Mouse (Mus musculus) forebrain, embryonic 14.5 days (tissue): ENCODE measurements around the gene Capn11. TPM values are rescaled to one million over a fixed set of nuclear protein-coding genes. Genes with fewer than 3 reads are reported as not detected.
A peak's percentile ranks its signal among the peaks of the same experiment; 100 is the strongest.

ENCODE experiments used
- ATAC-seq: fragments of 200-750 bp; cut with Nextera tagmentation; 2 replicates; pipeline ENCODE4 v1.8.0; 2017; ENCODE audit warnings: mild to moderate bottlenecking, moderate library complexity
- DNase-seq: peaks from one replicate; pipeline ENCODE4 v3.0.0-alpha.2; 2015; ENCODE audit warnings: low spot score
- H3K27ac ChIP-seq: fragments of 300-500 bp; sonication (generic); 2 replicates; pipeline ENCODE4 v1.5.1; 2014; ENCODE audit warnings: low read depth, mild to moderate bottlenecking, control low read depth, low read length, moderate library complexity
- H3K27me3 ChIP-seq: fragments of 300-500 bp; sonication (generic); replicated peaks from 2 replicates; pipeline ENCODE4 v1.6.1; 2014; ENCODE audit warnings: low read length, control low read depth, mixed read lengths; ENCODE audit not compliant: control insufficient read depth, insufficient read depth
- H3K36me3 ChIP-seq: fragments of 300-500 bp; sonication (generic); 2 replicates; pipeline ENCODE4 v1.6.1; 2014; ENCODE audit warnings: low read length, control low read depth; ENCODE audit not compliant: control insufficient read depth, insufficient read depth
- H3K4me1 ChIP-seq: fragments of 300-500 bp; sonication (generic); 2 replicates; pipeline ENCODE4 v1.6.1; 2014; ENCODE audit warnings: antibody characterized with exemption, low read length, control low read depth; ENCODE audit not compliant: control insufficient read depth, insufficient read depth
- H3K4me2 ChIP-seq: fragments of 300-500 bp; sonication (generic); 2 replicates; pipeline ENCODE4 v1.6.1; 2014; ENCODE audit warnings: mild to moderate bottlenecking, control low read depth, low read length
- H3K4me3 ChIP-seq: fragments of 300-500 bp; sonication (generic); 2 replicates; pipeline ENCODE4 v1.5.1; 2014; ENCODE audit warnings: low read depth, low read length, control low read depth
- H3K9ac ChIP-seq: fragments of 300-500 bp; sonication (generic); 2 replicates; pipeline ENCODE4 v1.6.1; 2014; ENCODE audit warnings: mild to moderate bottlenecking, low read length, control low read depth, moderate library complexity
- H3K9me3 ChIP-seq: fragments of 300-500 bp; sonication (generic); replicated peaks from 2 replicates; pipeline ENCODE4 v1.6.1; 2016; ENCODE audit warnings: low read length, control low read depth, mixed read lengths; ENCODE audit not compliant: control insufficient read depth
- WGBS: fragments of 180-500 bp; shearing (Covaris S2); extraction: QIAGEN DNeasy Blood & Tissue Kit; methylation state at CpG from one replicate; pipeline ENCODE4 v1.1.7; 2014; 5-methylcytosine and 5-hydroxymethylcytosine counted together
- polyA plus RNA-seq: library from polyadenylated mRNA; unstranded; fragments of >200 nt; fragmentation: Nextera tagmentation; extraction: Ambion mirVana; gene quantifications from 2 replicates; pipeline ENCODE4 v1.2.1, GENCODE M21; 2014

Capn11 gene
- polyA plus RNA-seq, 1 experiment from 2014 or later: 0.61 TPM

- no peak overlapping the region for H3K4me3 ChIP-seq
- H3K4me2 ChIP-seq: no peak overlapping the region
- no peak for ATAC-seq
- 82% methylated on average over 6 of the region's 6 CpGs for WGBS
- H3K9ac ChIP-seq: no peak overlapping the region
- no peak overlapping the region for H3K27ac ChIP-seq
- no peak for DNase-seq
- H3K9me3 ChIP-seq: no peaks in the 10 kb centered on the region
- no peaks in the 10 kb centered on the region for H3K27me3 ChIP-seq
- no peaks in the 10 kb centered on the region for H3K4me1 ChIP-seq
- H3K36me3 ChIP-seq: peaks cover 20% of the 10 kb centered on the region; the same call in 1 of the 2 replicates
Observed at GRCm38 (mm10) chr17:45698368-45698767, 39.2 kb upstream of the Capn11 start.

GRCm38 (mm10) chr17:45696981-45697380 is 37.9 kb upstream of the Capn11 start:
- ATAC-seq (no peak), DNase-seq (no peak)
- 88% methylated on average over 9 of the region's 9 CpGs for WGBS
- Histone ChIP-seq H3K9me3 (no peaks in the 10 kb centered on the region), H3K4me2 (no peak overlapping the region), H3K36me3 (peaks cover 20% of the 10 kb centered on the region; the same call in 1 of the 2 replicates), H3K27ac (no peak overlapping the region), H3K4me3 (no peak overlapping the region), H3K9ac (no peak overlapping the region), H3K4me1 (no peaks in the 10 kb centered on the region), H3K27me3 (no peaks in the 10 kb centered on the region)

- ATAC-seq (no peak), DNase-seq (no peak)
- WGBS: 76% methylated on average over 23 of the region's 23 CpGs
- Histone ChIP-seq H3K36me3 (peaks cover 20% of the 10 kb centered on the region; the same call in 1 of the 2 replicates), H3K9me3 (no peaks in the 10 kb centered on the region), H3K4me1 (no peaks in the 10 kb centered on the region), H3K27ac (no peak overlapping the region), H3K4me3 (no peak overlapping the region), H3K27me3 (no peaks in the 10 kb centered on the region), H3K9ac (no peak overlapping the region), H3K4me2 (no peak overlapping the region)
Observed at GRCm38 (mm10) chr17:45695227-45696120, 36.3 kb upstream of the Capn11 start.

GRCm38 (mm10) chr17:45693812-45694565 is 34.9 kb upstream of the Capn11 start:
- DNase-seq (no peak), ATAC-seq (no peak)
- H3K9ac ChIP-seq: no peak overlapping the region
- H3K4me3 ChIP-seq: no peak overlapping the region
- 84% methylated on average over 18 of the region's 18 CpGs for WGBS
- H3K9me3 ChIP-seq: no peaks in the 10 kb centered on the region
- H3K36me3 ChIP-seq: peaks cover 17% of the 10 kb centered on the region; the same call in 1 of the 2 replicates
- H3K4me2 ChIP-seq: no peak overlapping the region
- H3K27ac ChIP-seq: no peak overlapping the region
- no peaks in the 10 kb centered on the region for H3K27me3 ChIP-seq
- H3K4me1 ChIP-seq: no peaks in the 10 kb centered on the region

- 88% methylated on average over 5 of the region's 5 CpGs for WGBS
Observed at GRCm38 (mm10) chr17:45692159-45692558, 33.0 kb upstream of the Capn11 start.

GRCm38 (mm10) chr17:45690044-45690443 is 30.9 kb upstream of the Capn11 start:
- Histone ChIP-seq H3K4me1 (peaks cover 14% of the 10 kb centered on the region), H3K9ac (no peak overlapping the region), H3K4me3 (no peak overlapping the region), H3K36me3 (no peaks in the 10 kb centered on the region), H3K27ac (no peak overlapping the region), H3K9me3 (no peaks in the 10 kb centered on the region), H3K4me2 (no peak overlapping the region), H3K27me3 (no peaks in the 10 kb centered on the region)
- ATAC-seq (no peak), DNase-seq (no peak)
- 87% methylated on average over 4 of the region's 4 CpGs for WGBS

More at GRCm38 (mm10) chr17:45692159-45692558, 33.0 kb upstream of the Capn11 start:
- H3K4me1 ChIP-seq: peaks cover 7% of the 10 kb centered on the region
- no peaks in the 10 kb centered on the region for H3K27me3 ChIP-seq
- no peak overlapping the region for H3K27ac ChIP-seq
- ATAC-seq (no peak), DNase-seq (no peak)
- no peak overlapping the region for H3K4me3 ChIP-seq
- H3K9me3 ChIP-seq: no peaks in the 10 kb centered on the region
- peaks cover 8% of the 10 kb centered on the region; the same call in 1 of the 2 replicates for H3K36me3 ChIP-seq
- no peak overlapping the region for H3K9ac ChIP-seq
- no peak overlapping the region for H3K4me2 ChIP-seq

- Histone ChIP-seq H3K9ac (no peak overlapping the region), H3K4me3 (no peak overlapping the region), H3K36me3 (no peaks in the 10 kb centered on the region), H3K9me3 (no peaks in the 10 kb centered on the region), H3K27ac (no peak overlapping the region), H3K4me2 (no peak overlapping the region), H3K27me3 (no peaks in the 10 kb centered on the region), H3K4me1 (peaks cover 20% of the 10 kb centered on the region)
- WGBS: 92% methylated on average over 9 of the region's 9 CpGs
- no peak for DNase-seq
- ATAC-seq: no peak
Observed at GRCm38 (mm10) chr17:45689120-45689519, 30.0 kb upstream of the Capn11 start.

GRCm38 (mm10) chr17:45686716-45687115 is 27.6 kb upstream of the Capn11 start, which contains the start of gene Tmem63b:
TSS of gene Tmem63b (minus strand) at chr17:45686905.
- Histone ChIP-seq H3K4me3 (peak within 1 kb of the TSS; percentile 96), H3K4me1 (peaks cover 25% of the 10 kb centered on the region), H3K27me3 (no peaks in the 10 kb centered on the region), H3K36me3 (no peaks in the 10 kb centered on the region), H3K9me3 (no peaks in the 10 kb centered on the region), H3K9ac (peak within 1 kb of the TSS; percentile 95), H3K27ac (peak within 1 kb of the TSS; percentile 86), H3K4me2 (peak within 1 kb of the TSS; percentile 90)
- 6% methylated on average over 12 of the region's 12 CpGs for WGBS
- DNase-seq (peak; percentile 26), ATAC-seq (peak; percentile 2; the same call in 1 of the 2 replicates)
